33 mouse cellular contexts compared by ENCODE assay signal in genomic region chr1:150623226-150623625, GRCm38 (mm10).
"Had no signal": no experiment of that assay in that cellular context is flagged by ENCODE, and none has a peak within 500 bp of the region (broad histone marks: within the 10 kb centered on the region; RNA-seq: fewer than 3 reads in every experiment).

No protein-coding gene starts in this region.

- H3K27me3 ChIP-seq: limb, embryonic 12.5 days; limb, embryonic 13.5 days; limb, embryonic 15.5 days; liver, embryonic 12.5 days; liver, embryonic 13.5 days; liver, embryonic 15.5 days; lung, embryonic 15.5 days; megakaryocyte, embryonic 14.5 days; midbrain, embryonic 12.5 days; midbrain, embryonic 13.5 days; midbrain, embryonic 15.5 days; neural tube, embryonic 12.5 days; neural tube, embryonic 13.5 days had no signal

- H3K4me2 ChIP-seq: limb, embryonic 12.5 days; limb, embryonic 13.5 days; limb, embryonic 15.5 days; liver, embryonic 11.5 days; liver, embryonic 12.5 days; liver, embryonic 13.5 days; liver, embryonic 15.5 days; lung, embryonic 14.5 days; lung, embryonic 15.5 days; midbrain, embryonic 11.5 days; midbrain, embryonic 12.5 days; midbrain, embryonic 13.5 days; midbrain, embryonic 15.5 days; neural tube, embryonic 12.5 days; neural tube, embryonic 13.5 days had no signal

- H3K9ac ChIP-seq: limb, embryonic 12.5 days; limb, embryonic 13.5 days; limb, embryonic 15.5 days; liver, embryonic 12.5 days; liver, embryonic 13.5 days; liver, embryonic 14.5 days; liver, embryonic 15.5 days; liver, postnatal 0 days; lung, embryonic 14.5 days; lung, embryonic 15.5 days; midbrain, embryonic 12.5 days; midbrain, embryonic 13.5 days; midbrain, embryonic 15.5 days; neural tube, embryonic 12.5 days; neural tube, embryonic 13.5 days had no signal

- ATAC-seq: liver, embryonic 12.5 days; liver, postnatal 0 days; lung, postnatal 0 days; midbrain, embryonic 13.5 days; midbrain, embryonic 15.5 days; midbrain, embryonic 16.5 days had no signal

- H3K4me3 ChIP-seq: limb, embryonic 10.5 days; limb, embryonic 12.5 days; limb, embryonic 13.5 days; limb, embryonic 15.5 days; liver, embryonic 12.5 days; liver, embryonic 13.5 days; liver, embryonic 15.5 days; lung, embryonic 15.5 days; megakaryocyte, embryonic 14.5 days; midbrain, embryonic 10.5 days; midbrain, embryonic 12.5 days; midbrain, embryonic 13.5 days; midbrain, embryonic 15.5 days; myocyte; neural tube, embryonic 12.5 days; neural tube, embryonic 13.5 days had no signal

- DNase-seq: left cerebral cortex, postnatal 4 days; liver; liver, embryonic 13.5 days; liver, postnatal 0 days; lung, adult 18-20 months; lung, adult 2 months; lung, embryonic 14.5 days; lung, postnatal 10 days; lung, postnatal 14 days; lung, postnatal 36 days; lung, postnatal 4 days; midbrain, embryonic 14.5 days had no signal

- H3K9me3 ChIP-seq: limb, embryonic 10.5 days; limb, embryonic 12.5 days; limb, embryonic 13.5 days; limb, embryonic 15.5 days; liver, embryonic 12.5 days; liver, embryonic 13.5 days; liver, embryonic 15.5 days; lung, embryonic 15.5 days; midbrain, embryonic 10.5 days; midbrain, embryonic 12.5 days; midbrain, embryonic 13.5 days; midbrain, embryonic 15.5 days; neural tube, embryonic 12.5 days; neural tube, embryonic 13.5 days had no signal

- H3K27ac ChIP-seq: limb, embryonic 10.5 days; limb, embryonic 12.5 days; limb, embryonic 13.5 days; limb, embryonic 15.5 days; liver, embryonic 12.5 days; liver, embryonic 13.5 days; liver, embryonic 14.5 days; liver, embryonic 15.5 days; lung, embryonic 15.5 days; macrophage; midbrain, embryonic 10.5 days; midbrain, embryonic 12.5 days; midbrain, embryonic 13.5 days; midbrain, embryonic 15.5 days; neural tube, embryonic 12.5 days; neural tube, embryonic 13.5 days had no signal

- H3K36me3 ChIP-seq: liver, embryonic 13.5 days; liver, embryonic 15.5 days; midbrain, embryonic 10.5 days; midbrain, embryonic 12.5 days; midbrain, embryonic 13.5 days; midbrain, embryonic 15.5 days; neural tube, embryonic 13.5 days had no signal

- H3K4me1 ChIP-seq: limb, embryonic 10.5 days; limb, embryonic 12.5 days; limb, embryonic 15.5 days; liver, embryonic 12.5 days; liver, embryonic 13.5 days; liver, embryonic 15.5 days; lung, embryonic 15.5 days; megakaryocyte, embryonic 14.5 days; midbrain, embryonic 10.5 days; midbrain, embryonic 12.5 days; midbrain, embryonic 13.5 days; midbrain, embryonic 15.5 days; neural tube, embryonic 12.5 days; neural tube, embryonic 13.5 days had no signal
